Mouse (Mus musculus) lung, postnatal 0 days (tissue): ENCODE measurements at regions not wholly inside any gene's neighbourhood (a gene's known extent, or its start where the extent isn't known, plus 50 kb on each side); places are given as distances from the start of the nearest gene placed in this dataset.

ENCODE experiments used
- CTCF ChIP-seq: IDR thresholded peaks from 2 replicates; pipeline ENCODE4 v1.5.1; 2016; ENCODE audit warnings: antibody characterized with exemption, mild to moderate bottlenecking
- EP300 ChIP-seq: IDR thresholded peaks from 2 replicates; pipeline ENCODE4 v1.6.1; 2016; ENCODE audit warnings: antibody characterized with exemption, mild to moderate bottlenecking, control low read depth

- TF ChIP-seq CTCF (no peak), EP300 (no peak)
Measured at GRCm38 (mm10) chr7:75998853-75999252, 150.7 kb downstream of the Klhl25 start.
